Mouse (Mus musculus) small intestine, adult 2 months (tissue): ENCODE results near the gene Adgrb3.

ENCODE experiments used
- CTCF ChIP-seq: fragments of 200-500 bp; IDR thresholded peaks from 2 replicates; pipeline ENCODE4 v1.5.1; 2012; ENCODE audit warnings: low read depth, mild to moderate bottlenecking, control low read depth, inconsistent platforms, low read length, moderate library complexity, mixed read lengths; ENCODE audit not compliant: insufficient replicate concordance, insufficient read length; ENCODE audit errors: extremely low read depth
- POLR2A ChIP-seq: fragments of 200-500 bp; IDR thresholded peaks from 2 replicates; pipeline ENCODE4 v1.6.1; 2012; ENCODE audit warnings: low read depth, mild to moderate bottlenecking, control low read depth, inconsistent platforms, low read length, moderate library complexity

DNA sequence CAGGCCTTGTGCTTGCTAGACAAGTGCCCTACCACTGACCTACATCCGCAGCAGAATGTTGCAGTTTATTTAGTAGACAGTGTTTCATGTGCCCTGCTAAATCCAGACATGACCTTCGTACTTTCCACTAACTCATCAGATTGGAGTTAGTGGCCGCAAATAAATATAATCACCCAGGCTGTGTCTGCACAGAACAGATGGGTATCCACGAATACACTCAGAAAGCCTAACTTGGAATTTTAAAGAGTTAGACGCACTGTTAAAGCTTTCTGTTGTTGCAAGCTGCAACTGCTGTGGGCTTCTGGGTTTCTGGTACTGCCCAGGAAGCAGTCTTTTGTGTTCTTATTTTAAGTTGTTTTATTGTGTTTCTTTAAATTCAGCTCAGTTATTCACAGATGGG, 185.3 kb downstream of the Adgrb3 start:
- TF ChIP-seq POLR2A (no peak), CTCF (no peak)
